Mouse (Mus musculus) cerebellum, adult 8-10 months (tissue): Measurements from ENCODE around the gene Ppp4r3b.
A peak's percentile ranks its signal among the peaks of the same experiment; 100 is the strongest.

Experiments used
- DNase-seq: peaks from one replicate; pipeline ENCODE4 v3.0.0; 2022

Gene Ppp4r3b

DNA sequence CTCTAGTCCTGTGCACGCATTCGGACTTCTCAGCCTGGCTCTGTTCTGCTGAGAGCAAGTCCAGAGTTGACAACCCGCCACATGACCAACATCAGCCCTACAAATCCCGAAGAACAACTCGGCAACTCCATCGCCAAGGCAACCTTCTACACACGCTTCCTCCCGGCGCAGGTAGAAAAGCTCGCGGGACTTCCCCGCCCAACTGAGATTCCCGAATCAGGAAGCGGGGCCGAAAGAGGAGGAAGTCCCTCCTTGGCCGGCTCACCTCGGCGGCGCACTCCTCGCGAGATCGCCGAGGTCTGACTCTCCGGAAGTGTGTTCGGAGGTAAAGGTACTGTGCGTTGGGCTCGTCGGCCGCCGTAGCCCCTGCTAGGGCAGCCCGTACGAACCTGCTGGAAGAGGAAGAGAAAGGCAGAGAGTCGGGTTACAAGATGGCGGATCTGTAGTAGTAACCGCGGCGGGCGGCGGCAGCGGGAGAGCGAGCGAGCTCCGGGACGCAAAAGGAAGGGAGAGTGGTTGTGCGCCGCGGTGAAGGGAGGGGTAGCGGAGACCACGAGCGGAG is at the start of gene Ppp4r3b:
Gene Ppp4r3b (plus strand): TSS at position 328 of the 562 bp plus-strand sequence.
- DNase-seq, result peak; percentile 95

- peak; percentile 18 for DNase-seq
Measured at GRCm38 (mm10) chr11:29129862-29130384, 42.8 kb upstream of the Ppp4r3b start.

DNA sequence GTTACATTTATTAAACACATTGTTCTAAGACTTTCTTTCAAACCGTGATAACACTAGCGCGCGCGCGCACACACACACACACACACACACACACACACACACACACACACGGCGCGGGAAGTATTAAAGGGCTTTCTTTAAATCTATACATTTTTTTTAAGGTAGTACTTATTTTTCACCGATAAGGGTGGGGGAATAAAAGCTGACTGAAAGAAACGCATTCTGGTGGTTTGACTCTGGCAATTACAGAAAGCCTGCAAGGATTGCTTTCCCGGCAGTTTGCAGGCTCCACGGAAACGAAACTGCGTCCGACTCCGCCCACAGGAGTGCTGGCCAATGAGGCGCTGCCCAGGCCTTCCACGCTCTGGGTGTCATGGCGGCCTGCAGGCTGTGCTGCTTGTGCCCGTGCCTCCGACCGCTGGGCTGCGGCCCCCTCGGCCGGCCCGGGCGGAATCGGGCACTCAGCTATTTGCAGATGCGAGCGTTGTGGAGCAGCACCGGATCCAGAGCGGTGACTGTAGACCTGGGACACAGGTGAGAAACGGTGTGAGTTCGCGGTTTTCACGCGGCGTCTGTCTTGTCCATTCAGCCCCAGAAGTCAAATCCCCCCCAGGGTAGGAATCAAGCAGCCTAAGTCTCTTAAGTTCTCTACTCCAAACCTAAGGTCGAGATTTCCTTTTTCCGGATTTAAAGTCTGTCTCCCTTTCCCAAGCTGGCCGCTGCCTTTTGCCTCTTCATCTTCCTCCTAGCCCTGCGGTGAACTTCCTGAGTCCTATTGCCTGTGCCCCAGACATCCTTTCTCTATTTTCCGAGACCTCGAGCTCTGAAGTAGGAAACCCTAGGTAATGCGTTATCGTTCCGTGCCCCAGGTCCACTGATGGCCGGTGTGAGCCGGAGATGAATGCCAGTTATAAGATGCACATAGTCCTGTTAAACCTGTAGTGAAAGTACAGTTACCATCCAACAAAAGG is 42.0 kb upstream of the Ppp4r3b start, which contains the start of gene Pnpt1:
Gene Pnpt1 (plus strand): TSS at position 360 of the 971 bp plus-strand sequence.
- peak; percentile 85 for DNase-seq

- DNase-seq, result no peak
Measured at GRCm38 (mm10) chr11:29140671-29141070, 32.0 kb upstream of the Ppp4r3b start.

GRCm38 (mm10) chr11:29148901-29149300 is 23.8 kb upstream of the Ppp4r3b start:
- DNase-seq, result no peak

DNA sequence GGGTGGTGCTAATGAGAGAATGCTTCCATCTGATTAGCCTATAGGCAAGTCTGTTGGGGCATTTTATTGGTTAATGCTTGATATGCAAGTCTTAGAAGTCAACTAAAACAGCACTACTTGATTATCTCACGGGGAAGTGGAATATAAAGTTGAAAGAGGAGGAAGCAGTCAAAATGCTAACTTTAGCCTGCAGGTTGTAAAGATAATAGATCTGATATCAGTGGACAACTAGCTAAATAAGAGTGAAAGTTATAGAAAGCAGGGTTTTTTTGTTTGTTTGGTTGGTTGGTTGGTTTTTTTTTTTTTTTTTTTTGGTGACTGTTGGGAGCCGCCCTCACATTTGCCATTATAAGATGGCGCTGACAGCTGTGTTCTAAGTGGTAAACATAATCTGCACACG is 9.1 kb upstream of the Ppp4r3b start:
- no peak for DNase-seq

- DNase-seq, result peak; percentile 59
Measured at GRCm38 (mm10) chr11:29171959-29172391, 715 bp upstream of the Ppp4r3b start.

- DNase-seq, result no peak
Measured at GRCm38 (mm10) chr11:29173125-29173631, 488 bp downstream of the Ppp4r3b start.

GRCm38 (mm10) chr11:29173706-29174436 is 1.2 kb downstream of the Ppp4r3b start:
- peak; percentile 11 for DNase-seq

GRCm38 (mm10) chr11:29179319-29179718 is 6.6 kb downstream of the Ppp4r3b start:
- no peak for DNase-seq

DNA sequence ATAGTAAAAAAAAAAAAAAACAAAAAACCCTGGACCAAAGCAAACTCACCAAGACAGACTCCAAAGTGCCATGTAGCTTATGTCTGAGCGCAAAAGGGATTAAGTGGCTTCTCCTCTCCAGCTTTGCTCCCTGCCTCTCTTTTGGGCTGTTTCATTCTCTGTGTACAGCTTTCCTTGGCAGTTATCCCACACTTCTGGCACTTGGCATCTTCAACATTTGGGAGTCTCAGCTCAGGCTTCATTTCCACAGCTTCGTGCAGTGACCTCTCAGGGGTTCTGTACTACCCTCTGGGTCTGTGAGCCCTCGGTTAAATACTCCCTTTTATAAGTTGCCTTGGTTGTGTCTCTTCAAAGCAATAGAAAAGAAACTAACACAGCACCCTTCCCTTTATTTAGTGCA is 8.0 kb downstream of the Ppp4r3b start:
- DNase-seq, result peak; percentile 55

- no peak for DNase-seq
Measured at GRCm38 (mm10) chr11:29181751-29182150, 9.1 kb downstream of the Ppp4r3b start.

GRCm38 (mm10) chr11:29188981-29189380 is 16.3 kb downstream of the Ppp4r3b start:
- no peak for DNase-seq

- DNase-seq, result no peak
Measured at GRCm38 (mm10) chr11:29203653-29204052, 31.0 kb downstream of the Ppp4r3b start.

- DNase-seq, result no peak
Measured at GRCm38 (mm10) chr11:29209774-29210173, 37.1 kb downstream of the Ppp4r3b start.

GRCm38 (mm10) chr11:29216196-29216595 is 43.5 kb downstream of the Ppp4r3b start:
- DNase-seq, result no peak

GRCm38 (mm10) chr11:29219055-29219454 is 46.4 kb downstream of the Ppp4r3b start:
- no peak for DNase-seq

DNA sequence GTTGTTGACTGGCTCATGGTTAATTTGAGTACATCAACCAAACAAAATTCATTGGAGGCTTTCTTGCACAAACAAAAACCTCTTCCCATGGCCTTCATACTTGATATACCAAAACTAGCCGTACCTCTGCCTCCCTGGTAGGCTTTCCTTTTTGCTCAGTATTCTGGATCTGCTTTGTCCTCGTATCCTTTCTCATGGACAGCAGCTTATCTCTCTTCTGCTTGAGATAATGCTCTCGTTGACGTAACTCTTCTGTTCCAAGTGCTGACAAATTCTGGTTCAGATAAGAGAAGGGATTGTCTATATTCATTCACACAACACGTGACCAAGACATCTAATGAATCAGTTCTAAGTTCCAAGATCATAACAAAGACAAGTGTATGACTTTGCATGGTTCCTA is 49.6 kb downstream of the Ppp4r3b start:
- no peak for DNase-seq

GRCm38 (mm10) chr11:29224754-29225153 is 52.1 kb downstream of the Ppp4r3b start:
- no peak for DNase-seq

GRCm38 (mm10) chr11:29228957-29229356 is 56.3 kb downstream of the Ppp4r3b start:
- DNase-seq, result no peak

- DNase-seq, result no peak
Measured at GRCm38 (mm10) chr11:29233569-29233968, 60.9 kb downstream of the Ppp4r3b start.

DNA sequence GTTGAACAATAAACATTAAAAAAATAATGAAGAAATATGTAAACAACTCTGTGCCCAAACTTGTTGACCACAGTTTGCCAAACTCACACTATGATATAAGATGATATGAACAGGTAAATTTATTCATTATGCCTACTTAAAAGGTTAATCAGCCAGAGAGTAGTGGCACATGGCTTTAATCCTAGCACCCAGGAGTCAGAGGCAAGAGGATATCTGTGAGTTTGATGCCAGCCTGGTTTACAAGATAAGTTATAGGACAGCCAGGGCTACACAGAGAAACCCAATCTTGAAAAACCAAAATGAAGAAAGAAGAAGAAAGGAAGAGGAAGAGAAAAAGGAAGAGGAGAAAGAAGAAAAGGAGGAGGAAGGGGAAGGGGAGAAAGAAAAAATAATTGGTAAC is 64.7 kb downstream of the Ppp4r3b start:
- DNase-seq, result no peak

DNA sequence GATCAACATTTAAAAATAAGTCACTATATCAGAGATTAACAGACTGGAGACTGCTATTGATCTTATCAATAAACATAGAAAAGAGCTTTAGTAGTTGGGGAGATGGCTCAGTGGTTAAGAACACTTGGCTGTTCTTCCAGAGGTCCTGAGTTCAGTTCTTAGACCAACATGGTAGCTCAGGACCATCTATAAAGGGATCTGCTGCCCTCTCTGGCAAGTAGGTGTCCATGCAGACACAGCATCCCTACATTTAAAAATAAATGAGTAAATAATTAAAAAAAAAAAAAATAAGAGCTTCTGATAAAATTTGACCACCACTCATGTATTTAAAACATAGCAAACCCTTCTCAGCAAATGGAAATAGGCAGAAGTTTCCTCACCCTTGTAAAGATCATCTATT is 65.4 kb downstream of the Ppp4r3b start:
- DNase-seq, result no peak
